Mouse (Mus musculus) ES-Bruce4 (cell line): ENCODE data around the gene Mettl17.

Experiments
- CTCF ChIP-seq: IDR thresholded peaks from one replicate; pipeline ENCODE4 v1.8.1; 2011; ENCODE audit warnings: low read depth, low read length
- EP300 ChIP-seq: IDR thresholded peaks from 2 replicates; pipeline ENCODE4 v1.6.1; 2011; ENCODE audit warnings: low read depth, low read length; ENCODE audit not compliant: insufficient read depth
- POLR2A ChIP-seq: IDR thresholded peaks from one replicate; pipeline ENCODE4 v1.8.1; 2011; ENCODE audit warnings: low read length; ENCODE audit not compliant: insufficient read depth

GRCm38 (mm10) chr14:51892191-51892939 lies 7.7 kb downstream of the Mettl17 start, which contains the start of gene Slc39a2:
- no peak for TF ChIP-seq CTCF
- no peak for TF ChIP-seq POLR2A
- TF ChIP-seq EP300 = no peak
